Mouse (Mus musculus) MEL (cell line): Measurements from ENCODE around the gene Fchsd2.

ENCODE experiments used
- BHLHE40 ChIP-seq: IDR thresholded peaks from 2 replicates; pipeline ENCODE4 v1.6.1; 2012; ENCODE audit warnings: low read depth, mild to moderate bottlenecking, inconsistent platforms, low read length, improper control_type of control experiment, borderline replicate concordance
- CHD2 ChIP-seq: IDR thresholded peaks from 2 replicates; pipeline ENCODE4 v1.6.1; 2011; ENCODE audit warnings: low read length, improper control_type of control experiment
- CTCF ChIP-seq, 3 experiments: IDR thresholded peaks in 2 of 3; conservative IDR thresholded peaks in 1 of 3; 2 replicates each; pipeline ENCODE4 v1.5.1; 2011 to 2012; ENCODE audit warnings: low read length in 3 of 3, low read depth in 2 of 3, mild to moderate bottlenecking in 2 of 3, improper control_type of control experiment in 1 of 3, inconsistent platforms in 1 of 3, mixed read lengths in 1 of 3, moderate library complexity in 1 of 3; ENCODE audit not compliant: control insufficient read depth in 1 of 3, insufficient read depth in 1 of 3, poor library complexity in 1 of 3, severe bottlenecking in 1 of 3
- EP300 ChIP-seq, 2 experiments: IDR thresholded peaks; 2 replicates each; pipeline ENCODE4 v1.6.1; 2011; ENCODE audit warnings: improper control_type of control experiment in 2 of 2, low read length in 2 of 2, low read depth in 1 of 2, mild to moderate bottlenecking in 1 of 2
- GATA1 ChIP-seq: IDR thresholded peaks from 2 replicates; pipeline ENCODE4 v1.6.1; 2011; ENCODE audit warnings: low read depth, low read length, improper control_type of control experiment
- JUND ChIP-seq: IDR thresholded peaks from 2 replicates; pipeline ENCODE4 v1.6.1; 2011; ENCODE audit warnings: low read depth, mild to moderate bottlenecking, improper control_type of control experiment, low read length
- MAX ChIP-seq: IDR thresholded peaks from 2 replicates; pipeline ENCODE4 v1.6.1; 2011; ENCODE audit warnings: low read length, improper control_type of control experiment
- POLR2A ChIP-seq, 2 experiments: IDR thresholded peaks; 2 replicates each; pipeline ENCODE4 v1.6.1; 2011 to 2012; ENCODE audit warnings: low read length in 2 of 2, mild to moderate bottlenecking in 2 of 2, control low read depth in 1 of 2, improper control_type of control experiment in 1 of 2, low read depth in 1 of 2, moderate library complexity in 1 of 2; ENCODE audit not compliant: control insufficient read depth in 1 of 2, insufficient read depth in 1 of 2, poor library complexity in 1 of 2
- TBP ChIP-seq: IDR thresholded peaks from 2 replicates; pipeline ENCODE4 v1.8.0; 2011; ENCODE audit warnings: low read depth, low read length, improper control_type of control experiment
- ZMIZ1 ChIP-seq: IDR thresholded peaks from 2 replicates; pipeline ENCODE4 v1.6.1; 2012; ENCODE audit warnings: low read depth, mild to moderate bottlenecking, inconsistent platforms, low read length, improper control_type of control experiment, moderate library complexity
- ZNF384 ChIP-seq: IDR thresholded peaks from 2 replicates; pipeline ENCODE4 v1.6.1; 2012; ENCODE audit warnings: low read depth, mild to moderate bottlenecking, inconsistent platforms, low read length, improper control_type of control experiment

- no peak for TF ChIP-seq CHD2
- no peak for TF ChIP-seq CTCF (IDR thresholded peaks at IDR 0.05 in 2 of 3, conservative IDR thresholded peaks at IDR 0.05 in 1 of 3; ENCODE audit: control insufficient read depth in 1 of 3, insufficient read depth in 1 of 3, low read depth in 2 of 3, low read length in 3 of 3, poor library complexity in 1 of 3, severe bottlenecking in 1 of 3)
- no peak for TF ChIP-seq POLR2A (IDR thresholded peaks at IDR 0.05; ENCODE audit: control insufficient read depth in 1 of 2, insufficient read depth in 1 of 2, low read depth in 1 of 2, low read length in 2 of 2, poor library complexity in 1 of 2)
- no peak for TF ChIP-seq MAX
- no peak for TF ChIP-seq GATA1
- TF ChIP-seq BHLHE40: no peak
- TF ChIP-seq TBP: no peak
- TF ChIP-seq ZMIZ1: no peak
- no peak for TF ChIP-seq ZNF384
- no peak for TF ChIP-seq EP300 (IDR thresholded peaks at IDR 0.05; ENCODE audit: low read depth in 1 of 2, low read length in 2 of 2)
- TF ChIP-seq JUND: no peak
These were observed 71.2 kb downstream of the Fchsd2 start for GRCm38 (mm10) chr7:101163878-101164277.
